Mouse (Mus musculus) heart, embryonic 11.5 days (tissue): Measurements from ENCODE around the gene Gsap. TPM values are rescaled to one million over a fixed set of nuclear protein-coding genes. Genes with fewer than 3 reads are reported as not detected.

Experiments
- ATAC-seq: fragments of 200-750 bp; cut with Nextera tagmentation; replicated peaks from 2 replicates; pipeline ENCODE4 v1.8.0; 2017; ENCODE audit warnings: moderate library complexity; ENCODE audit not compliant: insufficient number of reproducible peaks, low FRiP score, low TSS enrichment
- H3K27ac ChIP-seq: fragments of 300-500 bp; sonication (generic); 2 replicates; pipeline ENCODE4 v1.5.1; 2014; ENCODE audit warnings: mild to moderate bottlenecking, low read depth, low read length
- H3K27me3 ChIP-seq: fragments of 300-500 bp; sonication (generic); 2 replicates; pipeline ENCODE4 v1.6.1; 2014; ENCODE audit warnings: mild to moderate bottlenecking, low read length, mixed read lengths; ENCODE audit not compliant: control insufficient read depth, insufficient read depth
- H3K36me3 ChIP-seq: fragments of 300-500 bp; sonication (generic); 2 replicates; pipeline ENCODE4 v1.6.1; 2014; ENCODE audit warnings: mild to moderate bottlenecking, low read length, moderate library complexity, mixed read lengths; ENCODE audit not compliant: control insufficient read depth, insufficient read depth
- H3K4me1 ChIP-seq: fragments of 300-500 bp; sonication (generic); 2 replicates; pipeline ENCODE4 v1.6.1; 2014; ENCODE audit warnings: low read length; ENCODE audit not compliant: control insufficient read depth, insufficient read depth
- H3K4me2 ChIP-seq: fragments of 300-500 bp; sonication (generic); 2 replicates; pipeline ENCODE4 v1.6.1; 2014; ENCODE audit warnings: mild to moderate bottlenecking, moderate library complexity
- H3K4me3 ChIP-seq: fragments of 300-500 bp; sonication (generic); 2 replicates; pipeline ENCODE4 v1.5.1; 2014; ENCODE audit warnings: low read depth, low read length
- H3K9ac ChIP-seq: fragments of 300-500 bp; sonication (generic); 2 replicates; pipeline ENCODE4 v1.6.1; 2014; ENCODE audit warnings: mild to moderate bottlenecking, low read depth, low read length, moderate library complexity
- H3K9me3 ChIP-seq: fragments of 300-500 bp; sonication (generic); replicated peaks from 2 replicates; pipeline ENCODE4 v1.6.1; 2016; ENCODE audit warnings: low read length; ENCODE audit not compliant: control insufficient read depth
- whole genome bisulfite sequencing: fragments of 180-500 bp; shearing (Covaris S2); extraction: QIAGEN DNeasy Blood & Tissue Kit; methylation state at CpG from one replicate; pipeline ENCODE4 v1.1.7; 2014; ENCODE audit not compliant: insufficient replicate concordance; 5-methylcytosine and 5-hydroxymethylcytosine counted together
- polyA plus RNA-seq: library from polyadenylated mRNA; unstranded; fragments of >200 nt; fragmentation: Nextera tagmentation; extraction: Ambion mirVana; gene quantifications from 2 replicates; pipeline ENCODE4 v1.2.1, GENCODE M21; 2014

Gene Gsap
- polyA plus RNA-seq, 1 experiment from 2014 or later = 0.39 TPM

DNA sequence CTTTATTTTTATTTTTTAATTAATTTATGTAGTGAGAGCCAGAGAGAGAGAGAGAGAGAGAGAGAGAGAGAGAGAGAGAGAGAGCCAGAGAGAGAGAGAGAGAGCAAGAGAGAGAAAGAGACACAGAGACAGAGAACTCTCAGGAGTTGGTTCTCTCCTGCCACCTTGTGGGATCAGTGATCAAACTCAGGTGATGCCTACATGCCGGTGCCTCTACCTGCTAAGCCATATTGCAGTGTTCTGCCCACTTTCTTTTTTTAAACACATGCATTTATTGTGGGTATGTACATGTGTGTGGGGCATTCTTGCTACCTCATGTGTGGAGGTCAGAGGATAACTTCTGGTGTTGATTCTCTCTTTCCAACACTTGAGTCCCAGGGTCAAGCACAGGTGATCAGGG, 32.4 kb upstream of the Gsap start:
- H3K27ac ChIP-seq = no peak overlapping the region
- no peaks in the 10 kb centered on the region for H3K36me3 ChIP-seq
- H3K9ac ChIP-seq = no peak overlapping the region
- no peaks in the 10 kb centered on the region for H3K9me3 ChIP-seq
- no peak overlapping the region for H3K4me3 ChIP-seq
- 58% methylated on average over 1 of the region's 1 CpGs for WGBS
- no peaks in the 10 kb centered on the region for H3K4me1 ChIP-seq
- no peak for ATAC-seq
- H3K4me2 ChIP-seq = no peak overlapping the region
- no peaks in the 10 kb centered on the region for H3K27me3 ChIP-seq

- Histone ChIP-seq H3K4me2 (no peak overlapping the region), H3K27me3 (no peaks in the 10 kb centered on the region), H3K27ac (no peak overlapping the region), H3K9me3 (no peaks in the 10 kb centered on the region), H3K4me1 (no peaks in the 10 kb centered on the region), H3K4me3 (no peak overlapping the region), H3K36me3 (no peaks in the 10 kb centered on the region), H3K9ac (no peak overlapping the region)
- ATAC-seq = no peak
- 86% methylated on average over 3 of the region's 3 CpGs for WGBS
These were observed 29.3 kb upstream of the Gsap start for GRCm38 (mm10) chr5:21156770-21157169.

DNA sequence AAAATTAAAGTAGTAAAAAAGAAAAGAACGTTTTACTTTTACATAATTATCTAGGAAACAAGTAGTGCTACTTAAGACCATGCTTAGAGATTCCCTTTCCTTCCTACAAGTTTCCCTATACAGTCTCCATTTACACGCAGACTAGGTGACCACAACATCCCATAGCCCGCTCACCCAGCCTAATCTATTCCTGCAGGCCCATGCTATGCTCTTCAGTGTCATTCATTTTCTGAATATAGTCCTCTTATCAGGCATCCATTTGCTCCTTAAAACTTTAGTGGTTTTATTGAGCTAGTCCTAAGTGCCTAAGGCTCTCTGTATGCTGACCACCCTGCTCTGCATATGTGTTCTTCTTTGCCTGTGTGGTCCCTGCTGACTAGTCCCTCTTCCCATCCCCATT, 26.5 kb upstream of the Gsap start:
- ATAC-seq = no peak

GRCm38 (mm10) chr5:21160781-21161180, 25.3 kb upstream of the Gsap start:
- H3K27ac ChIP-seq = no peak overlapping the region
- ATAC-seq = no peak
- H3K36me3 ChIP-seq = no peaks in the 10 kb centered on the region
- no peak overlapping the region for H3K4me3 ChIP-seq
- WGBS = 22% methylated on average over 1 of the region's 1 CpGs
- no peak overlapping the region for H3K9ac ChIP-seq
- H3K27me3 ChIP-seq = no peaks in the 10 kb centered on the region
- no peaks in the 10 kb centered on the region for H3K9me3 ChIP-seq
- no peak overlapping the region for H3K4me2 ChIP-seq
- H3K4me1 ChIP-seq = no peaks in the 10 kb centered on the region

More for the DNA sequence above, 26.5 kb upstream of the Gsap start:
- Histone ChIP-seq H3K4me1 (no peaks in the 10 kb centered on the region), H3K27me3 (no peaks in the 10 kb centered on the region), H3K4me2 (no peak overlapping the region), H3K36me3 (no peaks in the 10 kb centered on the region), H3K9me3 (no peaks in the 10 kb centered on the region), H3K27ac (no peak overlapping the region), H3K4me3 (no peak overlapping the region), H3K9ac (no peak overlapping the region)
- 65% methylated on average over 3 of the region's 3 CpGs for WGBS

- no peak for ATAC-seq
- no peak overlapping the region for H3K27ac ChIP-seq
- H3K4me1 ChIP-seq = no peaks in the 10 kb centered on the region
- H3K4me3 ChIP-seq = no peak overlapping the region
- H3K27me3 ChIP-seq = no peaks in the 10 kb centered on the region
- H3K36me3 ChIP-seq = no peaks in the 10 kb centered on the region
- H3K9ac ChIP-seq = no peak overlapping the region
- no peaks in the 10 kb centered on the region for H3K9me3 ChIP-seq
- WGBS = 85% methylated on average over 3 of the region's 3 CpGs
- H3K4me2 ChIP-seq = no peak overlapping the region
These were observed 22.6 kb upstream of the Gsap start for GRCm38 (mm10) chr5:21163421-21163820.

DNA sequence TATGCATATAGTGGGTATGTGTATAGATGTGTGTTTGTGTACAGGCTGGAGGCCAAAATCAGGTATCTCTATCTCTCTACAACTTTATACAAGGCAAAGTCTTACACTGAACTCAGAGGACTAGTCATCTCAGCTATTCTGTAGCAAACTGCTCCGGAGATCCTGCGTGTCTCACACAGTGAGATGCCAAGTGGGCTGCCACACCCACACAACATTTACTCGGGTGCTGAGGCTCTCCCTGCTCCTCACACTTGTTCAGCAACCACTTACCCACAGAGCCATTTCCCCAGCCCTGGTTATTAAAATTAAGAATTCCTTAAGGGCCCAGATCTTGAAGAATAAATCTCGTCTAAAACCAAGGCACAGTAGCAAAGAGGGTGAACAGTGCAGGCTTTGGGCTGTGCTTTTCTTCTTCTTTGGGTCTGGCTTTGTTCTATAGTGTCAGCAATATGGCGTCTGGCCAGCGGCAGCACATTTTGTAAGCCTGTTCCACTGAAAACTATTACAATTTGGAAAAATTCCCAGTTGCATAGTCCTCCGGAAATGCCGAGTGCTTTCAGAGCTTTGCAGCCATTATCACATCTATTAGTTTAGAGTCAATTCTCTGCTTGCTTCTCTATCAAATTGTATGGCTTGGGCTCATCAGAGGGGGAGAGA, 17.2 kb upstream of the Gsap start:
- WGBS = 78% methylated on average over 8 of the region's 8 CpGs
- no peak overlapping the region for H3K9ac ChIP-seq
- H3K4me3 ChIP-seq = no peak overlapping the region
- H3K4me2 ChIP-seq = no peak overlapping the region
- no peak for ATAC-seq
- H3K27me3 ChIP-seq = no peaks in the 10 kb centered on the region
- no peaks in the 10 kb centered on the region for H3K36me3 ChIP-seq
- no peak overlapping the region for H3K27ac ChIP-seq
- H3K9me3 ChIP-seq = no peaks in the 10 kb centered on the region
- H3K4me1 ChIP-seq = no peaks in the 10 kb centered on the region

DNA sequence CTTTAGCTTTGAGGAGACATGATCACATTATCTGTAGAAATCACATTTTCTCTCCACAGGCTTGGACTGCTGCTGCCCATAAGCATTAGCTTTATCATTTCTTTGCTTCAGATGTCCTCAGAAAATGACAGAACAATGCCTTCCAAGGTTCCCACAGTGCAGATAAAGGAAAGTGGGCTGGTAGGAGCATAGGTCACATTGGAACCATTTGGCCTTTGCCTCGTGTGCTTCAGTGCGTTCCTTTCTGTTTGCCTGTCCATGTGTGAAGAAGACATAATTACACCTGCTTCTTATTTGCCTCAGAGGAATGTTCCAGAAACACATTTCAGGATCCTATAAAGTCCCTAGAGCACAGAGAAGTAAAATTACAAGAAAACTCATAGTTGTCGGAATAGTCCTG, 16.7 kb upstream of the Gsap start:
- no peak for ATAC-seq
- Histone ChIP-seq H3K27me3 (no peaks in the 10 kb centered on the region), H3K4me2 (no peak overlapping the region), H3K4me3 (no peak overlapping the region), H3K9ac (no peak overlapping the region), H3K4me1 (no peaks in the 10 kb centered on the region), H3K27ac (no peak overlapping the region), H3K36me3 (no peaks in the 10 kb centered on the region), H3K9me3 (no peaks in the 10 kb centered on the region)
- 77% methylated on average over 3 of the region's 3 CpGs for WGBS

GRCm38 (mm10) chr5:21169877-21170276, 16.2 kb upstream of the Gsap start:
- WGBS = 87% methylated on average over 1 of the region's 1 CpGs
- Histone ChIP-seq H3K4me1 (no peaks in the 10 kb centered on the region), H3K9ac (no peak overlapping the region), H3K36me3 (no peaks in the 10 kb centered on the region), H3K4me2 (no peak overlapping the region), H3K27ac (no peak overlapping the region), H3K9me3 (no peaks in the 10 kb centered on the region), H3K27me3 (no peaks in the 10 kb centered on the region), H3K4me3 (no peak overlapping the region)
- ATAC-seq = no peak

DNA sequence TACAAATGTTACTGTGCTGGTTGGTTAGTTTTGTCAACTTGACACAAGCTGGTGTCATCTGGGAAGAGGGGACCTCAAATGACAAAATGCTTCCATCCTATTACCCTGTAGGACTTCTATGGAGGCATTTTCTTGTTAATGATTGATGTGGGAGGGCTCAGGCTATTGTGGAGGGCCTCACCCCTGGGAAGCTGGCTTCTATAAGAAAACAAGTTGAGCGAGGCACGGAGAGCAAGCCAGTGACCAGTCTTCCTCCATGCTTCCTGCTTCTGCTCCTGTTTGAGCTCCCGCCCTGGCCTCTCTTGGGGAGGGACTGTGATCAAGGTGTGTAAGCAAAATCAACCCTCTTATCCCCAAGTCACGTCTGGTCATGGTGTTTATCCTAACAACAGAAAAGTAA, 15.6 kb upstream of the Gsap start:
- Histone ChIP-seq H3K4me1 (no peaks in the 10 kb centered on the region), H3K36me3 (no peaks in the 10 kb centered on the region), H3K27ac (no peak overlapping the region), H3K9me3 (no peaks in the 10 kb centered on the region), H3K9ac (no peak overlapping the region), H3K4me2 (no peak overlapping the region), H3K27me3 (no peaks in the 10 kb centered on the region), H3K4me3 (no peak overlapping the region)
- no peak for ATAC-seq
- WGBS = 60% methylated on average over 4 of the region's 4 CpGs
